Mouse (Mus musculus): ENCODE results near the gene Gp1bb. TPM values are rescaled to one million over a fixed set of nuclear protein-coding genes. Genes with fewer than 3 reads are reported as not detected.

The Gp1bb gene
- not detected for polyA plus RNA-seq (2017; shearing (Covaris generic))

GRCm38 (mm10) chr16:18622019-18622418 is at the start of gene Gp1bb:
Gene Gp1bb (minus strand): TSS chr16:18622403.

GRCm38 (mm10) chr16:18629390-18630231 is 7.4 kb upstream of the Gp1bb start, which contains the start of gene Sept5:
Gene Sept5 (minus strand): TSS chr16:18629954.

GRCm38 (mm10) chr16:18626376-18626878 is 4.2 kb upstream of the Gp1bb start, which contains the start of gene Gm49601:
Gene Gm49601 (minus strand): TSS chr16:18626427.

GRCm38 (mm10) chr16:18589804-18590790 is 32.1 kb downstream of the Gp1bb start, which contains the start of gene Tbx1:
Gene Tbx1 (minus strand): TSS chr16:18590671.

Other genes with a start within 250 kb of the Gp1bb start
- gene Txnrd2, start 196.0 kb downstream of the Gp1bb start, polyA plus RNA-seq (2017; shearing (Covaris generic)) = 31.1 TPM
- gene Comt, start 195.6 kb downstream of the Gp1bb start, polyA plus RNA-seq (2017; shearing (Covaris generic)) = 74.7 TPM
- 17.5 TPM for gene Gnb1l, start 123.7 kb downstream of the Gp1bb start, polyA plus RNA-seq (2017; shearing (Covaris generic))
- 1.6 TPM for gene Rtl10, start 123.5 kb downstream of the Gp1bb start, polyA plus RNA-seq (2017; shearing (Covaris generic))
- gene Tbx1, start 31.7 kb downstream of the Gp1bb start, polyA plus RNA-seq (2017; shearing (Covaris generic)) = not detected
- not detected for gene Gm49601, start 4.0 kb upstream of the Gp1bb start, polyA plus RNA-seq (2017; shearing (Covaris generic))
- 0.77 TPM for gene Sept5, start 7.6 kb upstream of the Gp1bb start, polyA plus RNA-seq (2017; shearing (Covaris generic))
- gene Cldn5, start 154.4 kb upstream of the Gp1bb start, polyA plus RNA-seq (2017; shearing (Covaris generic)) = 0.21 TPM
- gene Ufd1, start 189.4 kb upstream of the Gp1bb start, polyA plus RNA-seq (2017; shearing (Covaris generic)) = 149 TPM
- 8.8 TPM for gene Cdc45, start 189.6 kb upstream of the Gp1bb start, polyA plus RNA-seq (2017; shearing (Covaris generic))
- gene 2510002D24Rik, start 214.2 kb upstream of the Gp1bb start, polyA plus RNA-seq (2017; shearing (Covaris generic)) = 95.2 TPM
- gene Gm28539, start 214.2 kb upstream of the Gp1bb start, polyA plus RNA-seq (2017; shearing (Covaris generic)) = not detected

Measured in inflammation-experienced regulatory T-cells, adult 16 weeks (primary cell).